Mouse (Mus musculus): ENCODE data around the gene Cntn1. TPM values are rescaled to one million over a fixed set of nuclear protein-coding genes. Genes with fewer than 3 reads are reported as not detected.

The Cntn1 gene
- polyA plus RNA-seq, 1 experiment, result 0.76 TPM

GRCm38 (mm10) chr15:92264980-92265707, 214.2 kb downstream of the Cntn1 start:
- no peaks in the 10 kb centered on the region for H3K4me1 ChIP-seq (ENCODE audit: control insufficient read depth, insufficient read depth, low read length)
- no peak overlapping the region for H3K4me3 ChIP-seq (ENCODE audit: low read depth, low read length)
- H3K27ac ChIP-seq (ENCODE audit: insufficient read depth, low read length), result no peak overlapping the region
- H3K9me3 ChIP-seq (replicated peaks; ENCODE audit: control insufficient read depth, insufficient read depth, low read length, poor library complexity, severe bottlenecking), result no peaks in the 10 kb centered on the region
- no peaks in the 10 kb centered on the region for H3K36me3 ChIP-seq (ENCODE audit: control insufficient read depth, insufficient read depth, low read length, poor library complexity, severe bottlenecking)
- no peaks in the 10 kb centered on the region for H3K27me3 ChIP-seq (ENCODE audit: control insufficient read depth, insufficient read depth, low read length, poor library complexity, severe bottlenecking)
- TF ChIP-seq EP300 (IDR thresholded peaks at IDR 0.05; ENCODE audit: insufficient read depth, low read depth, low read length) (no peak), CTCF (IDR thresholded peaks at IDR 0.05; ENCODE audit: low read depth, low read length) (no peak), POLR2A (IDR thresholded peaks at IDR 0.05; ENCODE audit: insufficient read depth, low read length) (no peak)
- no peak overlapping the region for H3K9ac ChIP-seq (ENCODE audit: low read depth, poor library complexity, severe bottlenecking)

DNA sequence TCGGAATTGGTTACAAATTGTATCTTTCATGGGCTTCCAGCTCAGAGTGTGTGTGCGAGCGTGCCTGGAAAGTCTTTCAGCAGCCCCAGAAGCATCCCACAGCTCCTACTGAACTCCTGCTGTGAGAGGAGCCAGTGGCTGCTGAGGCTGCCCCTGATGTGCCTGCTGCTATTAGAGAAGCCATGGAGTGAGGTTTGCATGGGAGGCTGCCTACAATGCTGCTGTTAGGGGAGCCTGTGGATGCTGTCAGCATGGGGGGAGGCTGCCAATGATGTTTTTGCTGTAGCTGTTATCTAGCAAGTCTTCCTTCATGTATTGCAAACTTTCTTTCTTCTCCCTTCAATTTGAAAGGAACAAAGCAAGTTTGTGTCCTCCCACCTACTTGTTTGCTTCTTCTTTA, 217.4 kb downstream of the Cntn1 start:
- Histone ChIP-seq H3K4me3 (ENCODE audit: low read depth, low read length) (no peak overlapping the region), H3K36me3 (ENCODE audit: control insufficient read depth, insufficient read depth, low read length, poor library complexity, severe bottlenecking) (no peaks in the 10 kb centered on the region), H3K27ac (ENCODE audit: insufficient read depth, low read length) (no peak overlapping the region), H3K4me1 (ENCODE audit: control insufficient read depth, insufficient read depth, low read length) (no peaks in the 10 kb centered on the region), H3K27me3 (ENCODE audit: control insufficient read depth, insufficient read depth, low read length, poor library complexity, severe bottlenecking) (no peaks in the 10 kb centered on the region), H3K9me3 (replicated peaks; ENCODE audit: control insufficient read depth, insufficient read depth, low read length, poor library complexity, severe bottlenecking) (no peaks in the 10 kb centered on the region), H3K9ac (ENCODE audit: low read depth, poor library complexity, severe bottlenecking) (no peak overlapping the region)
- TF ChIP-seq CTCF (IDR thresholded peaks at IDR 0.05; ENCODE audit: low read depth, low read length), result no peak
- no peak for TF ChIP-seq POLR2A (IDR thresholded peaks at IDR 0.05; ENCODE audit: insufficient read depth, low read length)
- TF ChIP-seq EP300 (IDR thresholded peaks at IDR 0.05; ENCODE audit: insufficient read depth, low read depth, low read length), result no peak

GRCm38 (mm10) chr15:92268741-92269322, 217.9 kb downstream of the Cntn1 start:
- no peaks in the 10 kb centered on the region for H3K27me3 ChIP-seq (ENCODE audit: control insufficient read depth, insufficient read depth, low read length, poor library complexity, severe bottlenecking)
- no peaks in the 10 kb centered on the region for H3K36me3 ChIP-seq (ENCODE audit: control insufficient read depth, insufficient read depth, low read length, poor library complexity, severe bottlenecking)
- H3K4me3 ChIP-seq (ENCODE audit: low read depth, low read length), result no peak overlapping the region
- H3K9ac ChIP-seq (ENCODE audit: low read depth, poor library complexity, severe bottlenecking), result no peak overlapping the region
- no peak overlapping the region for H3K27ac ChIP-seq (ENCODE audit: insufficient read depth, low read length)
- H3K4me1 ChIP-seq (ENCODE audit: control insufficient read depth, insufficient read depth, low read length), result no peaks in the 10 kb centered on the region
- TF ChIP-seq EP300 (IDR thresholded peaks at IDR 0.05; ENCODE audit: insufficient read depth, low read depth, low read length), result no peak
- no peak for TF ChIP-seq POLR2A (IDR thresholded peaks at IDR 0.05; ENCODE audit: insufficient read depth, low read length)
- TF ChIP-seq CTCF (IDR thresholded peaks at IDR 0.05; ENCODE audit: low read depth, low read length), result no peak
- H3K9me3 ChIP-seq (replicated peaks; ENCODE audit: control insufficient read depth, insufficient read depth, low read length, poor library complexity, severe bottlenecking), result no peaks in the 10 kb centered on the region

GRCm38 (mm10) chr15:92271801-92272365, 220.9 kb downstream of the Cntn1 start:
- Histone ChIP-seq H3K27ac (ENCODE audit: insufficient read depth, low read length) (no peak overlapping the region), H3K36me3 (ENCODE audit: control insufficient read depth, insufficient read depth, low read length, poor library complexity, severe bottlenecking) (no peaks in the 10 kb centered on the region), H3K27me3 (ENCODE audit: control insufficient read depth, insufficient read depth, low read length, poor library complexity, severe bottlenecking) (no peaks in the 10 kb centered on the region), H3K4me1 (ENCODE audit: control insufficient read depth, insufficient read depth, low read length) (no peaks in the 10 kb centered on the region), H3K9me3 (replicated peaks; ENCODE audit: control insufficient read depth, insufficient read depth, low read length, poor library complexity, severe bottlenecking) (no peaks in the 10 kb centered on the region), H3K9ac (ENCODE audit: low read depth, poor library complexity, severe bottlenecking) (no peak overlapping the region), H3K4me3 (ENCODE audit: low read depth, low read length) (no peak overlapping the region)
- TF ChIP-seq POLR2A (IDR thresholded peaks at IDR 0.05; ENCODE audit: insufficient read depth, low read length) (no peak), CTCF (IDR thresholded peaks at IDR 0.05; ENCODE audit: low read depth, low read length) (no peak)

DNA sequence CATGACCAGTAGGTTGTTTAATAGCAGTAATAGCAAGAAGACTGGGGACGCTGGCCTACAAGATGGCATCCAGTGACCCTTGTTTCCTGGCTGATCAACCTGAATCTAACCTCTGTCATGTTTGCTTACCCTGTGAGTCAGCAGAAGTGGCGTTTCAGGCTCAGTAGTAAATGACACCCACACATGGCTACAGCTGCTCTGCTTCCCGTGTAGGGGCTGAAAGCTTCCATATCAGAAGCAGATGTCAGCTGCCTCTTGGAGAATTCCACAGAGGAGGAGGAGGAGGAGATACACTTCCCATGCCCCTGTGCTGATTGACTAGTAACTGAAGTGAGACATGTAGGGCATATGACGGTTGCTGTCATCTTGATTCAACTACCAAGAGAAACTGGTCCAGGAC, 225.9 kb downstream of the Cntn1 start:
- TF ChIP-seq CTCF (IDR thresholded peaks at IDR 0.05; ENCODE audit: low read depth, low read length) (no peak), POLR2A (IDR thresholded peaks at IDR 0.05; ENCODE audit: insufficient read depth, low read length) (no peak)
- Histone ChIP-seq H3K4me3 (ENCODE audit: low read depth, low read length) (no peak overlapping the region), H3K36me3 (ENCODE audit: control insufficient read depth, insufficient read depth, low read length, poor library complexity, severe bottlenecking) (no peaks in the 10 kb centered on the region), H3K9ac (ENCODE audit: low read depth, poor library complexity, severe bottlenecking) (no peak overlapping the region), H3K4me1 (ENCODE audit: control insufficient read depth, insufficient read depth, low read length) (no peaks in the 10 kb centered on the region), H3K27me3 (ENCODE audit: control insufficient read depth, insufficient read depth, low read length, poor library complexity, severe bottlenecking) (no peaks in the 10 kb centered on the region), H3K27ac (ENCODE audit: insufficient read depth, low read length) (no peak overlapping the region), H3K9me3 (replicated peaks; ENCODE audit: control insufficient read depth, insufficient read depth, low read length, poor library complexity, severe bottlenecking) (no peaks in the 10 kb centered on the region)

GRCm38 (mm10) chr15:92277984-92278383, 227.0 kb downstream of the Cntn1 start:
- Histone ChIP-seq H3K27me3 (ENCODE audit: control insufficient read depth, insufficient read depth, low read length, poor library complexity, severe bottlenecking) (no peaks in the 10 kb centered on the region), H3K9ac (ENCODE audit: low read depth, poor library complexity, severe bottlenecking) (no peak overlapping the region), H3K4me3 (ENCODE audit: low read depth, low read length) (no peak overlapping the region), H3K4me1 (ENCODE audit: control insufficient read depth, insufficient read depth, low read length) (no peaks in the 10 kb centered on the region), H3K36me3 (ENCODE audit: control insufficient read depth, insufficient read depth, low read length, poor library complexity, severe bottlenecking) (no peaks in the 10 kb centered on the region), H3K27ac (ENCODE audit: insufficient read depth, low read length) (no peak overlapping the region), H3K9me3 (replicated peaks; ENCODE audit: control insufficient read depth, insufficient read depth, low read length, poor library complexity, severe bottlenecking) (no peaks in the 10 kb centered on the region)
- TF ChIP-seq CTCF (IDR thresholded peaks at IDR 0.05; ENCODE audit: low read depth, low read length), result no peak
- TF ChIP-seq POLR2A (IDR thresholded peaks at IDR 0.05; ENCODE audit: insufficient read depth, low read length), result no peak
- TF ChIP-seq EP300 (IDR thresholded peaks at IDR 0.05; ENCODE audit: insufficient read depth, low read depth, low read length), result no peak
